Mouse (Mus musculus) layer of hippocampus, adult 9-11 months (tissue): Measurements from ENCODE around the gene Siglec1.

Experiments used
- DNase-seq: peaks from one replicate; pipeline ENCODE4 v3.0.0; 2022

Gene Siglec1

GRCm38 (mm10) chr2:131096101-131096795 is 9.7 kb upstream of the Siglec1 start:
- DNase-seq: no peak

DNA sequence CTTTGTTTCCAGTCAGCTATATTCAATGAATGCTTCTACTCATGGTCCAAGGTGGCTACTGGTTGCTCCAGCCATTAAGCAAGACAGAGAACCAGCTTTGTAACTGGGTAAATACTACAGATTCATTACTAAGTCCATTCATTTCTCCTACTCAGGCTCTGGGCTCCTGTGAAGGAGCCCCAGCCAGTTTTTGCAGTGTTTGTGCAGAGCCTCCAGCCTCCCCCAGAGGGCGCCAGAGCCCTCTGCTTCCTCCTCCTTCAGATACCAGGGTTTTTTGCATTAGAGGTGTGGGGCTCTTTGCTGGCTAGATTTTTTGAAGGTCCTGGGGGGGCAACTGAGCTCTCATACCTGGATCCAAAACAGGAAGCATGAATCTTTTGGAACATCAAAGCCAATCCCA is 8.3 kb upstream of the Siglec1 start:
- peak; percentile 74 for DNase-seq

- no peak for DNase-seq
Observed at GRCm38 (mm10) chr2:131093577-131093976, 7.0 kb upstream of the Siglec1 start.

GRCm38 (mm10) chr2:131090852-131091251 is 4.3 kb upstream of the Siglec1 start:
- peak; percentile 64 for DNase-seq

DNA sequence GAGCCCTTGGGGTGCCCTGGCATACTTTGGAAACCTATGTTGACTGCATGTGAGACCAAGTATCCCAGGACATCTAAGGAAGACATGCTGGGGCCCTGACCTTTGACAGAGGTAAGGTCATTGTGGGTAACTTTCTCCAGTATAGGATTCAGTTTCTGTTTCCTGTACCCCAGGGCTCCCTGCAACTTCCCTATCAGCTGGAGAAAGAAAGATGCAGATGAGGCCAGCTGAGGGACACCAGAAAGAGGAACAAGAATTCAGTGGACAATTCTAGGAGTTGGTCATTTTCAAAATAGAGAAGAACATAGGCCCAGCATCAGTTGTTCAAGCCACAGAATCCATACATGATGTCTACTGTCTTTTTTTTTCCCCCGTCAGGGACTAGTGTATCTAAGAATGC is 3.1 kb upstream of the Siglec1 start:
- DNase-seq: no peak

DNA sequence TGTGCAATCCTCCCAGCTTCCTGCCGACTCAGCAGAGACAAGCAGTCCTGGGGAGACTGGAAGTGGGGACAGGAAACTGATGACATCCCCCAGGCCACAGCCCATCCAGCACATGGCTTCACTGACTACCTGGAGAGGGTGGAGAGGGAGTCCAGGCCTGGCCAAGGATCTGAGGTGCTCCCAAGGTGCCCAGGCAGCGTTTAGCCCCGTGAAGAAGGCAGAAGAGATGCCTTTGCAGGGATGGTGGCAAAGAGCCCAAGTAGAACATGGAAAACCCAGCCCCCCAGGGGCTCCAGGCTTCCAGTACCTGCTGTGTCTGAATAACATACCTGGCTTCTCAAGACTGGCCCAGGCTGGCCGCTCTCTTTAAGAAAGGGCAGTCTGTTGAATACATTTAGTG is 2.0 kb upstream of the Siglec1 start:
- no peak for DNase-seq

- no peak for DNase-seq
Observed at GRCm38 (mm10) chr2:131084206-131084605, 2.4 kb downstream of the Siglec1 start.

DNA sequence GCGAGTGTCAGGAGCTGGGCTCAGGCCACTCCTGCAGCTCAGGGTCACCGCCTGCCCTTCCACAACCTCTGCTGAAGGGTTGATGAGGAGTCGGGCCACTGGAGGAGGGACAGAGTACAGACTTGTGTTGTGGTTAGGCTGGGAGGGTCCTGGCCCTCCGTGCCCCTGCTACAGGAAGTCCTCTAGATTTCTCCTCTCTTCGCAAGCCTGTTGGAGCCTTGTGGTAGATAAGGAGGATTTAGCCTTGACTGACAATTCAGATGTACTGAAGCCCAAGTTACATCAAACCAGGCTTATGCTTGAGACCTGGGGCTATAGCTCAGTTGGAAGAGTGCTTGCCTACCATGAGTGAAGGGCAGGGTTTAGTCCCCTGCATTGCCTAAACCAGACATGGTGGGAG is 6.1 kb downstream of the Siglec1 start:
- DNase-seq: no peak

GRCm38 (mm10) chr2:131072536-131072935 is 14.0 kb downstream of the Siglec1 start:
- DNase-seq: no peak

DNA sequence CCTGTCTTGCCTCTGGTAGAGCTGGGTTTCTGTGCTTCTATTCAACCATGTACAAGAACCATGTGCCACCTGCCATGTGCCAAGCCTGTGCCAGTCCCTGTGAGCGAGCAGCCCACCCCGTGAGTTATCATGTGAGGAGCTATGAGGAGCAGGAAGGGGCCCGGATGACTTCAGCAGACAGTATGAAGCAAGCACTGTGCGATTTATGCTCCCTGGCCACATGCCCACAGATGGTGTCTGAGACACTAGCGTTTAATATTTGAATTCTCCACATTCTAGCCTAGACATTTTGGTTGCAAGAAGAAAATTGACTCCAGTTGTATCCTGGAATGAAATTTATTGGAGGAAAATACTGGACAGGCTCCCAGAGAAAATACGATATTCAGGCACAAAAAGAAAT is 19.1 kb downstream of the Siglec1 start:
- DNase-seq: peak; percentile 32

DNA sequence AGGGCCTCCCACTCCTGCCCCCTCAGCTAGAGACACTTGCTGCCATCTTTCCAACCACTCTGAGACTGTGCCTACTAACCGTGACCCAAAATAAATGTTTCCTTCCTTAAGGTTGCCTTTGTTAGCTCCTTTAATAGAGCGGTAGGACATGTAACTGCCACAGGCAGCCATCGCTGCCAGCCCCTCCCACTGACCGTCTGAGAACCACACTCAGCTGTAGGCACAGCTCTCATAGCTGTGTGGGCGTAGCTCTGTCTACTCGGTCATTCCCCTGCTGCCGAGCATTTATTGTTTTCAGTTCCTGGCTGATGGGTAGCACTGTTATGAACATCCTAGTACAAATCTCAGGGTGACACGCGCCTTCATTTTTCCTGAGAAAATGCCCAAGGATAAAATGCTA is 20.2 kb downstream of the Siglec1 start:
- DNase-seq: no peak

DNA sequence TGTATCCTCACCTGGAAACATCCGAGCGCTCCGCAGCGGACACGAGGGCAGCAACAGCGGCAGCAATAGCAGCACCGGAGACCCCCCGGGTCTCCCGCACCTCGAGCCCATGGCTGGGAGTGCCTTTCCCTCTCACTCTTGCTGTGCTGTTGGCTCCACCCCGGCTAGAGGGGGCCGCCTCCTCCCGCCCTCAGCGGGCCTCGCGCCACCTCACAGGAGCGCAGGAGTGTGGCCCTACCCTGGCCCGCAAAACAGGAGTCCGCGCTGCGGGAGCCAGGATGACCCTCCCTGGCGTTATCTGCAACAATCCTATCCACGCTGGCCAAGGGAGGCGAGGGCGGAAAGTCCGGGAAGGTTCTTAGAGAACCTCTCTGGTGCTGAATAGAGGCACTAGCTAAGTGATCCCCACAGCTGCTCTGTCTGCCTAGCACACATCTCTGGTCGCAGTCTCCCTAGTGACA is 23.1 kb downstream of the Siglec1 start, which contains the start of gene Adam33:
TSS of gene Adam33 (minus strand) at position 411 of the 461 bp plus-strand sequence.
- DNase-seq: no peak

- DNase-seq: no peak
Observed at GRCm38 (mm10) chr2:131061607-131062006, 25.0 kb downstream of the Siglec1 start.

DNA sequence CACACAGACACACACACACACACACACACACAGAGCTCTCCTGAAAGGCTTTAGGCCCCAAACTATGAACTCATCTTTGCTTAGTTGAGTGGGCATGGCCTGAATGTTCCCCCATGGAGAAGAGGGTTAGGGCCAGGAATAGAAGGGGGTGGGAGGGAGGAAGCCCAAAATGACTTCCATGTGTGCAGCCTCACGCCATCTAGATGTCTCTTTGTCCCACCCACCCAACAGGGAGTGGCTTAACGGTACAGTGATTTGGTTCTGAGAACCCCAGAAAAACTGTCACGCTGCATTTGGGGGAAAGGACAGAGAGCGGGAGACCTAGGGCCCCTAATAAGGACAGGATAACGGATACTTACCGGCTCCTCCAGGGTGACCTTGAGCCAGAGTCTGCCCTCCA is 25.8 kb downstream of the Siglec1 start:
- no peak for DNase-seq

GRCm38 (mm10) chr2:131059781-131060540 is 26.6 kb downstream of the Siglec1 start:
- DNase-seq: no peak

DNA sequence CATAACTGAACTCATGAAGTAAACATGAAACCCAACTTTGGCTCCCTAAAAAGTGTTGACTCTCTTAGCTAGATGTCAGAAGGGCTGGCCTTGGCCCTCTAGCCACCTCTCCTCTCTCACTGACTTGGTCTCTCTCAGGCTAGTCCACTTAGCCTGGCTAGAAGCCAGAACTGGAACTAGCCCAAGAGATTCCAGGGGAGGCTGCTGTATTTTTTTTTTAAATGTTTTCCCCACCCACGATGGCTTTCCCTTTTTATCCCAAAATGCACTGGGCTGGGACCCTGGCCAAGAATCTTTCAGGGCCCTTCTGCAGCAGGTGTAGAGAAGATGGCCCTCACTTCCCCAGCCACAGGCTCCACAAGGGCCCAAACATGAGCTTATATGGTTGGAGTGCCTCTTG is 27.2 kb downstream of the Siglec1 start:
- DNase-seq: no peak

- no peak for DNase-seq
Observed at GRCm38 (mm10) chr2:131058672-131059071, 27.9 kb downstream of the Siglec1 start.

GRCm38 (mm10) chr2:131056191-131056590 is 30.4 kb downstream of the Siglec1 start:
- no peak for DNase-seq

DNA sequence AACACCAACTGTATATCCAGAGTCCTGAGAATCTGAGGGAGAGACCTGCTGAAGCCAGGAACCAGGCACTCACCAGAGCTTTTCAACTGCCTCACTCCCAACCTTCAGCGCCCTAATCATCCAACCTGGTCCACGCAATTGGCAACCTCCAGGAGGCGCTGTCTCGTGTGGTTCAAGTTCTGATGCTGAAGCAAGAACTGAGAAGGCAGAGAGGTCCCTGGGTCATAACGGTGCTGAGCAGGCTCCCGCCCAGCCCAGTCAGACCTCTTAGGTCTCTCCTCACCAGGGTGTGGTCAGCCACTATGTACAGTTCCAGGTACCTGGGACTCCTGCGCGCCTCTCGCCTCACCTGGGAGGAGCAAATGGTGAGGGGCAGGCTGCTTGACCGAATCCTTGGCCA is 30.9 kb downstream of the Siglec1 start:
- DNase-seq: no peak

DNA sequence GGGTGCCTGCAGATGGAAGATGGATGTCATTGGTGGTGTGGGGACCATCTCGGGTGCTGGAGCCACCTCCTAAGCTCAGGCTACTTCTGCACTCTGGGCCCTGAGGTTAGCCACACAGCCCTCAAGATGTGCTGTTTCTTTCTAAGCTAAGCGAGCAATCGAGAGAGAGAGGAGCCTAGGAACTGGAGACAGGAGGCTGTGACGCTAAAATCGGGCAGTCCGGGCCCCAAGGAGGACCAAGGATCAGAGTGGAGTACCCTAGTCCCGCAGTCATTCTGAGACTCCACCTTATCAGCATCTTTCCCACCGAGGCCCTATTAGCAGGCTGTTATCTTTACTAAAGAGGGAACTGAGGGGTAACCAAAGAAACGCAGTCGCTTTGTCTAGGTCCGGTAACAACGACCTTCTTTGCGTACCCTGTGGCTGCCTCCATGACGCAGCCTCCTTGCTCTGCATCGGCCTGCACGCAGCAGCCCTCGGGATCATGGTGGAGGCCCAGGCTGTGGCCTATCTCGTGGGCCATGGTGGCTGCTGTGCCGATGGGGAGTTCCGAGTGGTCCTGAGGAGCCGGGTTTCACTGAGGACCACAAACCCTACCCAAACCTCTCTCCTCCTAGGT is 31.8 kb downstream of the Siglec1 start:
- no peak for DNase-seq

DNA sequence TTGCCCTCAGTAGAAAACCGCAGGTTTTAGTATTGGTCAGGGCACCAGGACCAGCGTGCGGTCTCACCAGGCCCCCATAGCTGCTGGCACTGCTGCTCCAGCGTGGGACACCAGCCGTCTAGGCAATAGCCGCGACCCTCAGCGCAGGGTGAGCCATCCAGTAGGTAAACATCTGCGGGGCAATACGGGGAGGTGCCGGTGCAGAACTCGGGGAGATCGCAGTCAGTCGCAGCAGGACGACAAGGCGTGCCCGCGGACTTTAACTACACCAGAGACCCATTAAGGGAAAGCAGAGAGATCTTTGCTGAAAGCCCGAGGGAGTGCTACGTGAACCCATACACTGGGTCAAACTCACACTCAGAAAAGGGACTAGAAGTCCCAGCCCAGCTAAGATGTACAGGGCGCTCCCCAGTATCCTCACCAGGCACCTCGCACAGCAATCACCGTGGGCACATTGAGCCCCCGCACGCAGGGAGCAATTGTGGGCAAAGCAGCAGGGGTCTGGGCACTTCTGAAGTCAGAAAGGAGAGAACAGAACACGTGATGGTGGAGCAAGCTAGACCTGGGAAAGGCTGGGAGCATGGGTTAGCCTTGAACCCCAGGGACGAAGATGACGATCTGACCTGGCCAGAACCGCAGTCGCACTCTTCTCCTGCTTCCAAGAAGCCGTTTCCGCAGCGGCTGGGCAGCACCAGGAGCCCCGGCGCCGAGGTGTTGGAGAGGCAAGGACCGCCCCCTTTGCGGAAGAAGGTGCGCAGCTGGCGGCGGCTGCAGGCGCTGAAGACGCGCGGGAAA is 32.5 kb downstream of the Siglec1 start:
- DNase-seq: no peak

- DNase-seq: no peak
Observed at GRCm38 (mm10) chr2:131052862-131053418, 33.6 kb downstream of the Siglec1 start.

- DNase-seq: no peak
Observed at GRCm38 (mm10) chr2:131052043-131052442, 34.5 kb downstream of the Siglec1 start.
